Mouse (Mus musculus) intestine, embryonic 15.5 days (tissue): ENCODE measurements around the gene Dpy19l3. TPM values are rescaled to one million over a fixed set of nuclear protein-coding genes. Genes with fewer than 3 reads are reported as not detected.

Experiments
- ATAC-seq: fragments of 200-750 bp; cut with Nextera tagmentation; 2 replicates; pipeline ENCODE4 v1.8.0; 2017; ENCODE audit warnings: moderate TSS enrichment, moderate library complexity
- H3K27ac ChIP-seq: fragments of 300-500 bp; sonication (generic); 2 replicates; pipeline ENCODE4 v1.5.1; 2015; ENCODE audit warnings: mild to moderate bottlenecking, inconsistent platforms
- H3K27me3 ChIP-seq: fragments of 300-500 bp; sonication (generic); replicated peaks from 2 replicates; pipeline ENCODE4 v1.6.1; 2015; ENCODE audit warnings: inconsistent platforms
- H3K36me3 ChIP-seq: fragments of 300-500 bp; sonication (generic); 2 replicates; pipeline ENCODE4 v1.6.1; 2015; ENCODE audit warnings: inconsistent platforms
- H3K4me1 ChIP-seq: fragments of 300-500 bp; sonication (generic); replicated peaks from 2 replicates; pipeline ENCODE4 v1.6.1; 2015; ENCODE audit warnings: inconsistent platforms
- H3K4me2 ChIP-seq: fragments of 300-500 bp; sonication (generic); replicated peaks from 2 replicates; pipeline ENCODE4 v1.6.1; 2015; ENCODE audit warnings: mild to moderate bottlenecking, inconsistent platforms
- H3K4me3 ChIP-seq: fragments of 300-500 bp; sonication (generic); replicated peaks from 2 replicates; pipeline ENCODE4 v1.5.1; 2015; ENCODE audit warnings: inconsistent platforms
- H3K9ac ChIP-seq: fragments of 300-500 bp; sonication (generic); 2 replicates; pipeline ENCODE4 v1.6.1; 2015; ENCODE audit warnings: inconsistent platforms
- H3K9me3 ChIP-seq: fragments of 300-500 bp; sonication (generic); 2 replicates; pipeline ENCODE4 v1.6.1; 2016; ENCODE audit warnings: inconsistent platforms
- WGBS: fragments of 180-500 bp; shearing (Covaris S2); methylation state at CpG from one replicate; pipeline ENCODE4 v1.1.7; 2015; 5-methylcytosine and 5-hydroxymethylcytosine counted together
- polyA plus RNA-seq: library from polyadenylated mRNA; unstranded; fragments of >200 nt; fragmentation: Nextera tagmentation; extraction: Ambion mirVana; gene quantifications from 2 replicates; pipeline ENCODE4 v1.2.1, GENCODE M21; 2015

Gene Dpy19l3
- polyA plus RNA-seq, 1 experiment from 2014 or later: 17.5 TPM

GRCm38 (mm10) chr7:35745281-35745702 lies 9.0 kb downstream of the Dpy19l3 start:
- Histone ChIP-seq H3K4me2 (no peak overlapping the region), H3K27ac (no peak overlapping the region), H3K4me3 (no peak overlapping the region), H3K9me3 (no peaks in the 10 kb centered on the region), H3K36me3 (peaks cover 12% of the 10 kb centered on the region), H3K4me1 (no peaks in the 10 kb centered on the region), H3K9ac (no peak overlapping the region), H3K27me3 (no peaks in the 10 kb centered on the region)
- 72% methylated on average over 6 of the region's 6 CpGs for WGBS
- no peak for ATAC-seq

- Histone ChIP-seq H3K27me3 (no peaks in the 10 kb centered on the region), H3K9ac (no peak overlapping the region), H3K27ac (no peak overlapping the region), H3K4me3 (no peak overlapping the region), H3K9me3 (no peaks in the 10 kb centered on the region), H3K36me3 (peaks cover 12% of the 10 kb centered on the region), H3K4me1 (no peaks in the 10 kb centered on the region), H3K4me2 (no peak overlapping the region)
- no peak for ATAC-seq
- 92% methylated on average over 9 of the region's 9 CpGs for WGBS
Observed at GRCm38 (mm10) chr7:35744771-35745170, 9.5 kb downstream of the Dpy19l3 start.

GRCm38 (mm10) chr7:35742310-35742709 lies 11.9 kb downstream of the Dpy19l3 start:
- ATAC-seq: no peak
- no peaks in the 10 kb centered on the region for H3K4me1 ChIP-seq
- H3K4me3 ChIP-seq: no peak overlapping the region
- 61% methylated on average over 5 of the region's 5 CpGs for WGBS
- H3K9me3 ChIP-seq: no peaks in the 10 kb centered on the region
- H3K9ac ChIP-seq: no peak overlapping the region
- H3K4me2 ChIP-seq: no peak overlapping the region
- H3K27me3 ChIP-seq: no peaks in the 10 kb centered on the region
- peaks cover 3% of the 10 kb centered on the region; the same call in 1 of the 2 replicates for H3K36me3 ChIP-seq
- no peak overlapping the region for H3K27ac ChIP-seq

- no peak for ATAC-seq
- no peak overlapping the region for H3K9ac ChIP-seq
Observed at GRCm38 (mm10) chr7:35741858-35742257, 12.4 kb downstream of the Dpy19l3 start.

GRCm38 (mm10) chr7:35740489-35741230 lies 13.6 kb downstream of the Dpy19l3 start:
- 72% methylated on average over 5 of the region's 5 CpGs for WGBS

More at GRCm38 (mm10) chr7:35741858-35742257, 12.4 kb downstream of the Dpy19l3 start:
- Histone ChIP-seq H3K4me2 (no peak overlapping the region), H3K4me3 (no peak overlapping the region), H3K9me3 (no peaks in the 10 kb centered on the region), H3K36me3 (0 out of 2 replicates have a peak, but pooled peaks cover 2% of the 10 kb centered on the region), H3K27ac (no peak overlapping the region), H3K27me3 (no peaks in the 10 kb centered on the region), H3K4me1 (no peaks in the 10 kb centered on the region)
- 65% methylated on average over 5 of the region's 5 CpGs for WGBS

GRCm38 (mm10) chr7:35738871-35739270 lies 15.4 kb downstream of the Dpy19l3 start:
- H3K27ac ChIP-seq: no peak overlapping the region
- no peak overlapping the region for H3K9ac ChIP-seq
- H3K4me2 ChIP-seq: no peak overlapping the region
- H3K27me3 ChIP-seq: no peaks in the 10 kb centered on the region
- no peaks in the 10 kb centered on the region for H3K9me3 ChIP-seq
- no peaks in the 10 kb centered on the region for H3K36me3 ChIP-seq
- H3K4me3 ChIP-seq: no peak overlapping the region
- H3K4me1 ChIP-seq: no peaks in the 10 kb centered on the region
- no peak for ATAC-seq

More at GRCm38 (mm10) chr7:35740489-35741230, 13.6 kb downstream of the Dpy19l3 start:
- H3K9me3 ChIP-seq: no peaks in the 10 kb centered on the region
- no peak overlapping the region for H3K4me3 ChIP-seq
- 0 out of 2 replicates have a peak, but pooled peaks cover 2% of the 10 kb centered on the region for H3K36me3 ChIP-seq
- H3K4me1 ChIP-seq: no peaks in the 10 kb centered on the region
- no peak overlapping the region for H3K9ac ChIP-seq
- no peak overlapping the region for H3K4me2 ChIP-seq
- H3K27me3 ChIP-seq: no peaks in the 10 kb centered on the region
- ATAC-seq: no peak
- H3K27ac ChIP-seq: no peak overlapping the region

GRCm38 (mm10) chr7:35733313-35734050 lies 20.8 kb downstream of the Dpy19l3 start:
- no peaks in the 10 kb centered on the region for H3K9me3 ChIP-seq
- H3K36me3 ChIP-seq: 0 out of 2 replicates have a peak, but pooled peaks cover 2% of the 10 kb centered on the region
- no peak overlapping the region for H3K9ac ChIP-seq
- WGBS: 65% methylated on average over 14 of the region's 14 CpGs
- H3K27ac ChIP-seq: no peak overlapping the region
- H3K27me3 ChIP-seq: no peaks in the 10 kb centered on the region
- no peak overlapping the region for H3K4me2 ChIP-seq
- no peaks in the 10 kb centered on the region for H3K4me1 ChIP-seq
- H3K4me3 ChIP-seq: no peak overlapping the region
- ATAC-seq: 0 out of 2 replicates have a peak, but pooled peaks have one; percentile 10

- no peak overlapping the region for H3K9ac ChIP-seq
- H3K4me3 ChIP-seq: no peak overlapping the region
- 0 out of 2 replicates have a peak, but pooled peaks cover 4% of the 10 kb centered on the region for H3K36me3 ChIP-seq
- H3K4me2 ChIP-seq: no peak overlapping the region
- H3K27ac ChIP-seq: no peak overlapping the region
- ATAC-seq: no peak
- no peaks in the 10 kb centered on the region for H3K4me1 ChIP-seq
- 84% methylated on average over 10 of the region's 10 CpGs for WGBS
- no peaks in the 10 kb centered on the region for H3K27me3 ChIP-seq
- no peaks in the 10 kb centered on the region for H3K9me3 ChIP-seq
Observed at GRCm38 (mm10) chr7:35732585-35733059, 21.6 kb downstream of the Dpy19l3 start.

GRCm38 (mm10) chr7:35729621-35730031 lies 24.6 kb downstream of the Dpy19l3 start:
- WGBS: 75% methylated on average over 9 of the region's 9 CpGs
- peak; percentile 34; the same call in 1 of the 2 replicates for ATAC-seq

GRCm38 (mm10) chr7:35728376-35728775 lies 25.9 kb downstream of the Dpy19l3 start:
- Histone ChIP-seq H3K4me3 (no peak overlapping the region), H3K9me3 (no peaks in the 10 kb centered on the region), H3K9ac (no peak overlapping the region), H3K36me3 (0 out of 2 replicates have a peak, but pooled peaks cover 4% of the 10 kb centered on the region), H3K4me1 (no peaks in the 10 kb centered on the region), H3K27me3 (no peaks in the 10 kb centered on the region), H3K4me2 (no peak overlapping the region), H3K27ac (no peak overlapping the region)
- no peak for ATAC-seq
- WGBS: 97% methylated on average over 12 of the region's 12 CpGs

More at GRCm38 (mm10) chr7:35729621-35730031, 24.6 kb downstream of the Dpy19l3 start:
- H3K27ac ChIP-seq: no peak overlapping the region
- H3K27me3 ChIP-seq: no peaks in the 10 kb centered on the region
- H3K36me3 ChIP-seq: 0 out of 2 replicates have a peak, but pooled peaks cover 4% of the 10 kb centered on the region
- H3K9me3 ChIP-seq: no peaks in the 10 kb centered on the region
- no peak overlapping the region for H3K9ac ChIP-seq
- H3K4me3 ChIP-seq: no peak overlapping the region
- no peak overlapping the region for H3K4me2 ChIP-seq
- no peaks in the 10 kb centered on the region for H3K4me1 ChIP-seq

- H3K9me3 ChIP-seq: no peaks in the 10 kb centered on the region
- H3K4me1 ChIP-seq: no peaks in the 10 kb centered on the region
- H3K27ac ChIP-seq: no peak overlapping the region
- no peak overlapping the region for H3K4me3 ChIP-seq
- 88% methylated on average over 2 of the region's 2 CpGs for WGBS
- H3K27me3 ChIP-seq: no peaks in the 10 kb centered on the region
- no peak overlapping the region for H3K4me2 ChIP-seq
- H3K36me3 ChIP-seq: no peaks in the 10 kb centered on the region
- no peak overlapping the region for H3K9ac ChIP-seq
- no peak for ATAC-seq
Observed at GRCm38 (mm10) chr7:35723035-35723434, 31.2 kb downstream of the Dpy19l3 start.

GRCm38 (mm10) chr7:35718421-35719178 lies 35.7 kb downstream of the Dpy19l3 start:
- ATAC-seq: no peak
- Histone ChIP-seq H3K4me3 (no peak overlapping the region), H3K36me3 (no peaks in the 10 kb centered on the region; the same call in 1 of the 2 replicates), H3K27ac (no peak overlapping the region), H3K4me2 (no peak overlapping the region), H3K4me1 (no peaks in the 10 kb centered on the region), H3K27me3 (no peaks in the 10 kb centered on the region), H3K9ac (no peak overlapping the region), H3K9me3 (no peaks in the 10 kb centered on the region)
- WGBS: 88% methylated on average over 8 of the region's 8 CpGs
